Mouse (Mus musculus) forebrain, embryonic 12.5 days (tissue): ENCODE data around the gene Tmbim4. TPM values are rescaled to one million over a fixed set of nuclear protein-coding genes. Genes with fewer than 3 reads are reported as not detected.

Source experiments
- ATAC-seq: fragments of 200-750 bp; cut with Nextera tagmentation; 2 replicates; pipeline ENCODE4 v1.8.0; 2017; ENCODE audit warnings: moderate TSS enrichment; ENCODE audit not compliant: low FRiP score
- H3K27ac ChIP-seq: fragments of 300-500 bp; sonication (generic); 2 replicates; pipeline ENCODE4 v1.5.1; 2016; ENCODE audit warnings: mild to moderate bottlenecking
- H3K27me3 ChIP-seq: fragments of 300-500 bp; sonication (generic); 2 replicates; pipeline ENCODE4 v1.6.1; 2016; ENCODE audit warnings: mild to moderate bottlenecking
- H3K36me3 ChIP-seq: fragments of 300-500 bp; sonication (generic); replicated peaks from 2 replicates; pipeline ENCODE4 v1.6.1; 2016; ENCODE audit warnings: mild to moderate bottlenecking
- H3K4me1 ChIP-seq: fragments of 300-500 bp; sonication (generic); 2 replicates; pipeline ENCODE4 v1.6.1; 2016
- H3K4me2 ChIP-seq: fragments of 300-500 bp; sonication (generic); 2 replicates; pipeline ENCODE4 v1.6.1; 2016; ENCODE audit warnings: mild to moderate bottlenecking, moderate library complexity
- H3K4me3 ChIP-seq: fragments of 300-500 bp; sonication (generic); replicated peaks from 2 replicates; pipeline ENCODE4 v1.5.1; 2016; ENCODE audit warnings: mild to moderate bottlenecking
- H3K9ac ChIP-seq: fragments of 300-500 bp; sonication (generic); 2 replicates; pipeline ENCODE4 v1.6.1; 2016; ENCODE audit warnings: mild to moderate bottlenecking
- H3K9me3 ChIP-seq: fragments of 300-500 bp; sonication (generic); 2 replicates; pipeline ENCODE4 v1.6.1; 2016
- WGBS: fragments of 180-500 bp; shearing (Covaris S2); methylation state at CpG from one replicate; pipeline ENCODE4 v1.1.7; 2016; 5-methylcytosine and 5-hydroxymethylcytosine counted together
- polyA plus RNA-seq: library from polyadenylated mRNA; unstranded; fragments of >200 nt; fragmentation: Nextera tagmentation; extraction: Ambion mirVana; gene quantifications from 2 replicates; pipeline ENCODE4 v1.2.1, GENCODE M21; 2016

The Tmbim4 gene
- polyA plus RNA-seq, 1 experiment from 2014 or later, result 66.9 TPM

GRCm38 (mm10) chr10:120171340-120171739 is 30.1 kb upstream of the Tmbim4 start:
- Histone ChIP-seq H3K9me3 (no peaks in the 10 kb centered on the region), H3K27ac (no peak overlapping the region), H3K4me2 (no peak overlapping the region), H3K9ac (no peak overlapping the region), H3K36me3 (no peaks in the 10 kb centered on the region), H3K27me3 (no peaks in the 10 kb centered on the region), H3K4me1 (no peaks in the 10 kb centered on the region; the same call in 1 of the 2 replicates), H3K4me3 (no peak overlapping the region)
- ATAC-seq, result no peak
- WGBS, result 9% methylated on average over 5 of the region's 5 CpGs

- 90% methylated on average over 15 of the region's 15 CpGs for WGBS
- no peaks in the 10 kb centered on the region for H3K27me3 ChIP-seq
- H3K9ac ChIP-seq, result no peak overlapping the region
- no peak for ATAC-seq
- no peaks in the 10 kb centered on the region for H3K9me3 ChIP-seq
- H3K4me3 ChIP-seq, result no peak overlapping the region
- no peaks in the 10 kb centered on the region for H3K36me3 ChIP-seq
- no peak overlapping the region for H3K27ac ChIP-seq
- no peak overlapping the region for H3K4me2 ChIP-seq
- no peaks in the 10 kb centered on the region; the same call in 1 of the 2 replicates for H3K4me1 ChIP-seq
Measured at GRCm38 (mm10) chr10:120174192-120174705, 27.1 kb upstream of the Tmbim4 start.

- no peaks in the 10 kb centered on the region for H3K27me3 ChIP-seq
- H3K36me3 ChIP-seq, result no peaks in the 10 kb centered on the region
- 98% methylated on average over 1 of the region's 1 CpGs for WGBS
- no peak overlapping the region for H3K4me3 ChIP-seq
- no peak overlapping the region for H3K4me2 ChIP-seq
- H3K9me3 ChIP-seq, result 0 out of 2 replicates have a peak, but pooled peaks cover 5% of the 10 kb centered on the region
- no peak overlapping the region for H3K27ac ChIP-seq
- H3K4me1 ChIP-seq, result no peaks in the 10 kb centered on the region
- H3K9ac ChIP-seq, result no peak overlapping the region
- ATAC-seq, result no peak
Measured at GRCm38 (mm10) chr10:120182887-120183286, 18.5 kb upstream of the Tmbim4 start.

- H3K27me3 ChIP-seq, result no peaks in the 10 kb centered on the region
- no peak overlapping the region for H3K4me2 ChIP-seq
- 93% methylated on average over 2 of the region's 2 CpGs for WGBS
- 0 out of 2 replicates have a peak, but pooled peaks cover 5% of the 10 kb centered on the region for H3K9me3 ChIP-seq
- H3K4me1 ChIP-seq, result no peaks in the 10 kb centered on the region
- H3K27ac ChIP-seq, result no peak overlapping the region
- no peak overlapping the region for H3K9ac ChIP-seq
- no peak for ATAC-seq
- no peak overlapping the region for H3K4me3 ChIP-seq
- H3K36me3 ChIP-seq, result no peaks in the 10 kb centered on the region
Measured at GRCm38 (mm10) chr10:120183342-120183741, 18.0 kb upstream of the Tmbim4 start.

GRCm38 (mm10) chr10:120188513-120188912 is 12.9 kb upstream of the Tmbim4 start:
- Histone ChIP-seq H3K27me3 (no peaks in the 10 kb centered on the region), H3K4me2 (no peak overlapping the region), H3K27ac (no peak overlapping the region), H3K9ac (no peak overlapping the region), H3K9me3 (0 out of 2 replicates have a peak, but pooled peaks cover 2% of the 10 kb centered on the region), H3K36me3 (no peaks in the 10 kb centered on the region), H3K4me1 (no peaks in the 10 kb centered on the region), H3K4me3 (no peak overlapping the region)
- WGBS, result 82% methylated on average over 2 of the region's 2 CpGs
- ATAC-seq, result no peak

- H3K27ac ChIP-seq, result no peak overlapping the region
- 67% methylated on average over 11 of the region's 11 CpGs for WGBS
Measured at GRCm38 (mm10) chr10:120189276-120189675, 12.1 kb upstream of the Tmbim4 start.

GRCm38 (mm10) chr10:120189782-120190181 is 11.6 kb upstream of the Tmbim4 start:
- no peak overlapping the region for H3K4me2 ChIP-seq
- H3K4me1 ChIP-seq, result no peaks in the 10 kb centered on the region
- H3K4me3 ChIP-seq, result no peak overlapping the region
- 0 out of 2 replicates have a peak, but pooled peaks cover 2% of the 10 kb centered on the region for H3K9me3 ChIP-seq
- no peak overlapping the region for H3K9ac ChIP-seq
- ATAC-seq, result no peak
- 35% methylated on average over 6 of the region's 6 CpGs for WGBS
- H3K36me3 ChIP-seq, result no peaks in the 10 kb centered on the region
- H3K27ac ChIP-seq, result no peak overlapping the region
- H3K27me3 ChIP-seq, result no peaks in the 10 kb centered on the region

More at GRCm38 (mm10) chr10:120189276-120189675, 12.1 kb upstream of the Tmbim4 start:
- Histone ChIP-seq H3K4me1 (no peaks in the 10 kb centered on the region), H3K27me3 (no peaks in the 10 kb centered on the region), H3K4me3 (no peak overlapping the region), H3K4me2 (no peak overlapping the region), H3K9me3 (0 out of 2 replicates have a peak, but pooled peaks cover 2% of the 10 kb centered on the region), H3K9ac (no peak overlapping the region), H3K36me3 (no peaks in the 10 kb centered on the region)
- ATAC-seq, result no peak

- Histone ChIP-seq H3K9ac (no peak overlapping the region), H3K27me3 (no peaks in the 10 kb centered on the region), H3K4me3 (no peak overlapping the region), H3K4me2 (no peak overlapping the region), H3K9me3 (0 out of 2 replicates have a peak, but pooled peaks cover 2% of the 10 kb centered on the region), H3K36me3 (no peaks in the 10 kb centered on the region), H3K4me1 (no peaks in the 10 kb centered on the region), H3K27ac (no peak overlapping the region)
- no peak for ATAC-seq
- 90% methylated on average over 6 of the region's 6 CpGs for WGBS
Measured at GRCm38 (mm10) chr10:120191165-120191564, 10.2 kb upstream of the Tmbim4 start.

GRCm38 (mm10) chr10:120192278-120192677 is 9.1 kb upstream of the Tmbim4 start:
- Histone ChIP-seq H3K4me2 (no peak overlapping the region), H3K36me3 (no peaks in the 10 kb centered on the region), H3K4me3 (no peak overlapping the region), H3K27me3 (0 out of 2 replicates have a peak, but pooled peaks cover 2% of the 10 kb centered on the region), H3K4me1 (no peaks in the 10 kb centered on the region), H3K9me3 (no peaks in the 10 kb centered on the region), H3K27ac (no peak overlapping the region), H3K9ac (no peak overlapping the region)
- WGBS, result 95% methylated on average over 4 of the region's 4 CpGs
- no peak for ATAC-seq

- Histone ChIP-seq H3K9me3 (no peaks in the 10 kb centered on the region), H3K4me1 (no peaks in the 10 kb centered on the region), H3K4me2 (no peak overlapping the region), H3K4me3 (no peak overlapping the region), H3K27me3 (peaks cover 9% of the 10 kb centered on the region; the same call in 1 of the 2 replicates), H3K27ac (no peak overlapping the region), H3K36me3 (no peaks in the 10 kb centered on the region), H3K9ac (no peak overlapping the region)
- WGBS, result 95% methylated on average over 8 of the region's 8 CpGs
- no peak for ATAC-seq
Measured at GRCm38 (mm10) chr10:120193255-120193654, 8.1 kb upstream of the Tmbim4 start.

GRCm38 (mm10) chr10:120197061-120197835 is 4.1 kb upstream of the Tmbim4 start:
- no peaks in the 10 kb centered on the region for H3K36me3 ChIP-seq
- no peak overlapping the region for H3K9ac ChIP-seq
- WGBS, result 84% methylated on average over 14 of the region's 14 CpGs
- no peaks in the 10 kb centered on the region for H3K9me3 ChIP-seq
- no peak overlapping the region for H3K4me3 ChIP-seq
- H3K4me1 ChIP-seq, result peaks cover 11% of the 10 kb centered on the region
- H3K27me3 ChIP-seq, result peaks cover 34% of the 10 kb centered on the region
- H3K4me2 ChIP-seq, result no peak overlapping the region
- H3K27ac ChIP-seq, result no peak overlapping the region
- no peak for ATAC-seq

GRCm38 (mm10) chr10:120201961-120202402 is 592 bp downstream of the Tmbim4 start, which contains the start of gene Irak3:
Irak3 (minus strand) TSS chr10:120202130.
- peaks cover 48% of the 10 kb centered on the region for H3K27me3 ChIP-seq
- WGBS, result 1% methylated on average over 13 of the region's 13 CpGs
- peak within 1 kb of the TSS; percentile 52 for H3K4me3 ChIP-seq
- H3K27ac ChIP-seq, result no peak within 1 kb of the TSS
- H3K4me2 ChIP-seq, result peak within 1 kb of the TSS; percentile 90
- no peaks in the 10 kb centered on the region for H3K36me3 ChIP-seq
- 0 out of 2 replicates have a peak, but pooled peaks have one; percentile 33 for ATAC-seq
- no peaks in the 10 kb centered on the region for H3K9me3 ChIP-seq
- peak within 1 kb of the TSS; percentile 50 for H3K9ac ChIP-seq
- H3K4me1 ChIP-seq, result peaks cover 11% of the 10 kb centered on the region
